In genomic region chr8:61276397-61276796, GRCm38 (mm10) we compare ENCODE assay signal across 13 mouse cellular contexts. TPM values are rescaled to one million over a fixed set of nuclear protein-coding genes. Genes with fewer than 3 reads are reported as not detected.
DNase-seq lines count a peak whose midpoint lies in the region; ATAC-seq and TF ChIP-seq lines count a peak whose summit lies in the region.
"Had no signal": no experiment of that assay in that cellular context is flagged by ENCODE, and none has a peak within 500 bp of the region (broad histone marks: within the 10 kb centered on the region; RNA-seq: fewer than 3 reads in every experiment).

No protein-coding gene starts in this region.

- H3K9me3 ChIP-seq in kidney, embryonic 16.5 days (ENCODE audit: low read length) = no peaks in the 10 kb centered on the region
- no peaks in the 10 kb centered on the region for H3K9me3 ChIP-seq in kidney, embryonic 14.5 days (ENCODE audit: control insufficient read depth, low read length)
- H3K9me3 ChIP-seq: embryonic facial prominence, embryonic 15.5 days had no signal

- DNase-seq in left cerebral cortex, adult 11 months (ENCODE audit: low spot score) = no peak
- DNase-seq in gastrocnemius, adult 2 months = no peak
- no peak for DNase-seq in cerebellum, postnatal 10 days
- DNase-seq: adrenal gland, adult 8-10 months; forebrain, postnatal 0 days; right cerebral cortex, postnatal 4 days had no signal

- H3K4me3 ChIP-seq in kidney, embryonic 16.5 days (ENCODE audit: low read length) = no peak overlapping the region
- H3K4me3 ChIP-seq in kidney, embryonic 14.5 days (ENCODE audit: low read length) = no peak overlapping the region
- no peak overlapping the region for H3K4me3 ChIP-seq in gastrocnemius, adult 2 months
- H3K4me3 ChIP-seq: embryonic facial prominence, embryonic 15.5 days had no signal

- intact Hi-C loops in gastrocnemius, adult 2 months (cut with DNase I) = no loop called here

- peak overlapping the region; percentile 25; the same call in 1 of the 2 replicates for H3K27ac ChIP-seq in kidney, embryonic 16.5 days (ENCODE audit: low read length)
- no peak overlapping the region for H3K27ac ChIP-seq in kidney, embryonic 14.5 days (ENCODE audit: low read depth, low read length)
- H3K27ac ChIP-seq in gastrocnemius, adult 2 months = no peak overlapping the region
- H3K27ac ChIP-seq: embryonic facial prominence, embryonic 15.5 days had no signal

- H3K36me3 ChIP-seq in kidney, embryonic 16.5 days (ENCODE audit: insufficient read depth, low read length) = no peaks in the 10 kb centered on the region
- no peaks in the 10 kb centered on the region for H3K36me3 ChIP-seq in kidney, embryonic 14.5 days (ENCODE audit: control insufficient read depth, insufficient read depth, low read length)
- H3K36me3 ChIP-seq: embryonic facial prominence, embryonic 15.5 days had no signal

- no peak for ATAC-seq in kidney, embryonic 16.5 days (ENCODE audit: low FRiP score, low TSS enrichment)
- ATAC-seq in kidney, embryonic 14.5 days (ENCODE audit: low FRiP score, low TSS enrichment) = no peak
- peak; percentile 26 for ATAC-seq in activated CD4-positive, CD25-positive, alpha-beta regulatory T cell, adult 4 months
- peak; percentile 21 to 39; a peak in 3 of 4 replicates for ATAC-seq in hematopoietic stem cell, adult 5-6 weeks (replicated peaks in 1 of 2; ENCODE audit: insufficient read depth in 1 of 2, low FRiP score in 2 of 2, low TSS enrichment in 1 of 2, low read depth in 1 of 2, poor library complexity in 2 of 2, severe bottlenecking in 2 of 2)
- peak; percentile 24 for ATAC-seq in megakaryocyte progenitor cell, adult 5-6 weeks (replicated peaks; ENCODE audit: poor library complexity)
- ATAC-seq: forebrain, postnatal 0 days; Patski had no signal

- WGBS in kidney, embryonic 16.5 days = 82% methylated on average over 5 of the region's 5 CpGs
- WGBS in kidney, embryonic 14.5 days = 84% methylated on average over 5 of the region's 5 CpGs

- no peak overlapping the region for H3K9ac ChIP-seq in kidney, embryonic 16.5 days (replicated peaks; ENCODE audit: low read length)
- H3K9ac ChIP-seq in kidney, embryonic 14.5 days (ENCODE audit: low read depth, low read length) = no peak overlapping the region
- H3K9ac ChIP-seq: embryonic facial prominence, embryonic 15.5 days; forebrain, postnatal 0 days had no signal

- H3K27me3 ChIP-seq in kidney, embryonic 16.5 days (ENCODE audit: insufficient read depth, low read length) = no peaks in the 10 kb centered on the region
- no peaks in the 10 kb centered on the region for H3K27me3 ChIP-seq in kidney, embryonic 14.5 days (ENCODE audit: control insufficient read depth, insufficient read depth, low read length)
- H3K27me3 ChIP-seq: embryonic facial prominence, embryonic 15.5 days; Patski had no signal

- no peak overlapping the region for H3K4me2 ChIP-seq in kidney, embryonic 16.5 days (replicated peaks; ENCODE audit: low read depth, low read length)
- H3K4me2 ChIP-seq in kidney, embryonic 14.5 days (replicated peaks; ENCODE audit: low read depth, low read length) = no peak overlapping the region
- H3K4me2 ChIP-seq: embryonic facial prominence, embryonic 15.5 days had no signal

- no peak for TF ChIP-seq CTCF in gastrocnemius, adult 2 months (IDR thresholded peaks at IDR 0.05)

- peaks cover 61% of the 10 kb centered on the region for H3K4me1 ChIP-seq in kidney, embryonic 16.5 days (ENCODE audit: insufficient read depth, low read length)
- H3K4me1 ChIP-seq in kidney, embryonic 14.5 days (ENCODE audit: control insufficient read depth, insufficient read depth, low read length) = peaks cover 55% of the 10 kb centered on the region

RNA-seq across cellular contexts. Expression of gene Sh3rf1, which starts 52.7 kb away (rescaled TPM):
- 23.3 and 26.7 TPM in 2 replicates for polyA plus RNA-seq in kidney, embryonic 16.5 days (2015; fragmentation: Nextera tagmentation; extraction: Ambion mirVana)
- polyA plus RNA-seq in kidney, embryonic 14.5 days (2014; fragmentation: Nextera tagmentation; extraction: Ambion mirVana) = 19.7 and 25.9 TPM in 2 replicates
- 1 to 10 TPM; 5.6 to 6.5 TPM for polyA plus RNA-seq in activated CD4-positive, CD25-positive, alpha-beta regulatory T cell, adult 4 months (2017; shearing (Covaris generic))
- total RNA-seq in hematopoietic stem cell, adult 5-6 weeks (2017) = 3.1 and 9.3 TPM in 2 replicates
- 3.0 TPM in 2 replicates for total RNA-seq in megakaryocyte progenitor cell, adult 5-6 weeks (2015)
- 2.2 and 3.3 TPM in 2 replicates for total RNA-seq in megakaryocyte progenitor cell, adult 5-6 weeks (2017)
- 1 to 10 TPM; 1.2 to 1.8 TPM for total RNA-seq in gastrocnemius, adult 2 months (2021)

Comparison
In these comparisons a context has a peak if more than half of its experiments do, and no peak if none do; other contexts are left out.
1. ATAC-seq: peak in activated CD4-positive, CD25-positive, alpha-beta regulatory T cell, adult 4 months (single experiment), hematopoietic stem cell, adult 5-6 weeks (2 of 2) and megakaryocyte progenitor cell, adult 5-6 weeks (single experiment); none in kidney, embryonic 16.5 days (single experiment) and kidney, embryonic 14.5 days (single experiment).